ENCODE assay signal across 20 mouse cellular contexts in genomic region chr5:97800017-97800416, GRCm38 (mm10).
DNase-seq lines count a peak whose midpoint lies in the region; ATAC-seq and TF ChIP-seq lines count a peak whose summit lies in the region.
"Had no signal": no experiment of that assay in that cellular context is flagged by ENCODE, and none has a peak within 500 bp of the region (broad histone marks: within the 10 kb centered on the region; RNA-seq: fewer than 3 reads in every experiment).

No protein-coding gene starts in this region.

- H3K9ac ChIP-seq in hindbrain, embryonic 14.5 days: no peak overlapping the region
- H3K9ac ChIP-seq in hindbrain, embryonic 12.5 days: no peak overlapping the region
- no peak overlapping the region for H3K9ac ChIP-seq in forebrain, embryonic 12.5 days
- H3K9ac ChIP-seq in forebrain, embryonic 15.5 days (replicated peaks): no peak overlapping the region
- no peak overlapping the region for H3K9ac ChIP-seq in midbrain, postnatal 0 days (replicated peaks; ENCODE audit: low read length, poor library complexity, severe bottlenecking)
- H3K9ac ChIP-seq in intestine, postnatal 0 days (ENCODE audit: low read depth, low read length): no peak overlapping the region
- H3K9ac ChIP-seq: intestine, embryonic 15.5 days; kidney, embryonic 15.5 days; liver, embryonic 13.5 days; lung, embryonic 15.5 days; midbrain, embryonic 12.5 days had no signal

- H3K36me3 ChIP-seq in hindbrain, embryonic 14.5 days (replicated peaks; ENCODE audit: control insufficient read depth, insufficient read depth): no peaks in the 10 kb centered on the region
- H3K36me3 ChIP-seq in hindbrain, embryonic 12.5 days: no peaks in the 10 kb centered on the region
- H3K36me3 ChIP-seq in forebrain, embryonic 12.5 days (replicated peaks): no peaks in the 10 kb centered on the region
- H3K36me3 ChIP-seq in forebrain, embryonic 15.5 days: no peaks in the 10 kb centered on the region
- H3K36me3 ChIP-seq in midbrain, postnatal 0 days (ENCODE audit: insufficient read depth, low read length): no peaks in the 10 kb centered on the region
- H3K36me3 ChIP-seq in intestine, postnatal 0 days (ENCODE audit: control insufficient read depth, insufficient read depth): no peaks in the 10 kb centered on the region
- H3K36me3 ChIP-seq: intestine, embryonic 15.5 days; kidney, embryonic 15.5 days; liver, embryonic 13.5 days; lung, embryonic 15.5 days; midbrain, embryonic 12.5 days had no signal

- TF ChIP-seq CTCF in midbrain, postnatal 0 days (IDR thresholded peaks at IDR 0.05): no peak
- no peak for TF ChIP-seq CTCF in intestine, postnatal 0 days (IDR thresholded peaks at IDR 0.05; ENCODE audit: low read depth)

- H3K27me3 ChIP-seq in hindbrain, embryonic 14.5 days (ENCODE audit: control insufficient read depth, insufficient read depth, low read length): no peaks in the 10 kb centered on the region
- H3K27me3 ChIP-seq in hindbrain, embryonic 12.5 days: no peaks in the 10 kb centered on the region
- no peaks in the 10 kb centered on the region for H3K27me3 ChIP-seq in forebrain, embryonic 12.5 days
- H3K27me3 ChIP-seq in forebrain, embryonic 15.5 days: no peaks in the 10 kb centered on the region
- no peaks in the 10 kb centered on the region for H3K27me3 ChIP-seq in midbrain, postnatal 0 days (ENCODE audit: insufficient read depth, low read length)
- H3K27me3 ChIP-seq in intestine, postnatal 0 days (replicated peaks; ENCODE audit: control insufficient read depth, insufficient read depth, low read length): no peaks in the 10 kb centered on the region
- H3K27me3 ChIP-seq: intestine, embryonic 15.5 days; kidney, embryonic 15.5 days; liver, embryonic 13.5 days; lung, embryonic 15.5 days; midbrain, embryonic 12.5 days had no signal

- H3K4me1 ChIP-seq in hindbrain, embryonic 14.5 days (replicated peaks; ENCODE audit: control insufficient read depth, insufficient read depth, low read length): no peaks in the 10 kb centered on the region
- H3K4me1 ChIP-seq in hindbrain, embryonic 12.5 days: no peaks in the 10 kb centered on the region
- peaks cover 7% of the 10 kb centered on the region for H3K4me1 ChIP-seq in forebrain, embryonic 12.5 days
- peaks cover 8% of the 10 kb centered on the region for H3K4me1 ChIP-seq in forebrain, embryonic 15.5 days
- no peaks in the 10 kb centered on the region for H3K4me1 ChIP-seq in midbrain, postnatal 0 days (ENCODE audit: insufficient read depth, low read length)
- H3K4me1 ChIP-seq in intestine, postnatal 0 days (replicated peaks; ENCODE audit: control insufficient read depth, insufficient read depth, low read length): no peaks in the 10 kb centered on the region
- H3K4me1 ChIP-seq: intestine, embryonic 15.5 days; kidney, embryonic 15.5 days; liver, embryonic 13.5 days; lung, embryonic 15.5 days had no signal

- WGBS in hindbrain, embryonic 14.5 days: 34% methylated on average over 3 of the region's 3 CpGs
- WGBS in hindbrain, embryonic 12.5 days: 40% methylated on average over 3 of the region's 3 CpGs
- WGBS in forebrain, embryonic 12.5 days: 12% methylated on average over 3 of the region's 3 CpGs
- 5% methylated on average over 3 of the region's 3 CpGs for WGBS in forebrain, embryonic 15.5 days
- 21% methylated on average over 3 of the region's 3 CpGs for WGBS in midbrain, postnatal 0 days
- 34% methylated on average over 3 of the region's 3 CpGs for WGBS in intestine, postnatal 0 days

- 0 out of 2 replicates have a peak overlapping the region, but pooled peaks have one; percentile 20 for H3K27ac ChIP-seq in hindbrain, embryonic 14.5 days
- H3K27ac ChIP-seq in hindbrain, embryonic 12.5 days: no peak overlapping the region
- no peak overlapping the region for H3K27ac ChIP-seq in forebrain, embryonic 12.5 days
- 0 out of 2 replicates have a peak overlapping the region, but pooled peaks have one; percentile 19 for H3K27ac ChIP-seq in forebrain, embryonic 15.5 days (replicated peaks)
- H3K27ac ChIP-seq in midbrain, postnatal 0 days (ENCODE audit: low read depth, low read length): no peak overlapping the region
- H3K27ac ChIP-seq in intestine, postnatal 0 days (ENCODE audit: low read depth, low read length): no peak overlapping the region
- H3K27ac ChIP-seq: intestine, embryonic 15.5 days; kidney, embryonic 15.5 days; liver, embryonic 13.5 days; lung, embryonic 15.5 days; macrophage; midbrain, embryonic 12.5 days had no signal

- ATAC-seq in hindbrain, embryonic 14.5 days (ENCODE audit: low FRiP score): peak; percentile 53; the same call in 1 of the 2 replicates
- no peak for ATAC-seq in hindbrain, embryonic 12.5 days (ENCODE audit: low FRiP score)
- ATAC-seq in forebrain, embryonic 12.5 days (ENCODE audit: low FRiP score): peak; percentile 27; the same call in 1 of the 2 replicates
- ATAC-seq in forebrain, embryonic 15.5 days (replicated peaks): peak; percentile 69; the same call in 1 of the 2 replicates
- no peak for ATAC-seq in midbrain, postnatal 0 days (ENCODE audit: low FRiP score)
- no peak for ATAC-seq in intestine, postnatal 0 days
- ATAC-seq: intestine, embryonic 15.5 days had no signal

- H3K4me3 ChIP-seq in hindbrain, embryonic 14.5 days (replicated peaks; ENCODE audit: low read length): no peak overlapping the region
- H3K4me3 ChIP-seq in hindbrain, embryonic 12.5 days: no peak overlapping the region
- no peak overlapping the region for H3K4me3 ChIP-seq in forebrain, embryonic 12.5 days (replicated peaks)
- H3K4me3 ChIP-seq in forebrain, embryonic 15.5 days: no peak overlapping the region
- H3K4me3 ChIP-seq in midbrain, postnatal 0 days (ENCODE audit: low read depth, low read length): no peak overlapping the region
- H3K4me3 ChIP-seq in intestine, postnatal 0 days (ENCODE audit: low read depth, low read length): no peak overlapping the region
- H3K4me3 ChIP-seq: erythroblast, embryonic 14.5 days; intestine, embryonic 15.5 days; kidney, embryonic 15.5 days; liver, embryonic 13.5 days; lung, embryonic 15.5 days; midbrain, embryonic 12.5 days had no signal

- H3K4me2 ChIP-seq in hindbrain, embryonic 14.5 days (replicated peaks): no peak overlapping the region
- H3K4me2 ChIP-seq in hindbrain, embryonic 12.5 days (replicated peaks): no peak overlapping the region
- no peak overlapping the region for H3K4me2 ChIP-seq in forebrain, embryonic 12.5 days
- H3K4me2 ChIP-seq in forebrain, embryonic 15.5 days (replicated peaks): no peak overlapping the region
- no peak overlapping the region for H3K4me2 ChIP-seq in midbrain, postnatal 0 days (ENCODE audit: low read depth, low read length, poor library complexity, severe bottlenecking)
- no peak overlapping the region for H3K4me2 ChIP-seq in intestine, postnatal 0 days (replicated peaks; ENCODE audit: low read depth)
- H3K4me2 ChIP-seq: intestine, embryonic 15.5 days; kidney, embryonic 15.5 days; liver, embryonic 13.5 days; lung, embryonic 15.5 days; midbrain, embryonic 12.5 days had no signal

- peak; percentile 30 for DNase-seq in hindbrain, embryonic 14.5 days (ENCODE audit: low spot score)
- DNase-seq in midbrain, postnatal 0 days (ENCODE audit: low spot score): peak; percentile 24
- no peak for DNase-seq in urinary bladder, adult 18-20 months (ENCODE audit: low spot score in 2 of 2)
- DNase-seq: adrenal gland, adult 8-10 months; cerebellum, adult 11-12 months; cerebellum, postnatal 25 days; gastrocnemius, postnatal 14 days; kidney, postnatal 4 days; liver, embryonic 13.5 days; right cerebral cortex, adult 18-20 months had no signal

- no peaks in the 10 kb centered on the region for H3K9me3 ChIP-seq in hindbrain, embryonic 14.5 days (ENCODE audit: control insufficient read depth, low read length)
- no peaks in the 10 kb centered on the region for H3K9me3 ChIP-seq in hindbrain, embryonic 12.5 days (replicated peaks)
- no peaks in the 10 kb centered on the region for H3K9me3 ChIP-seq in forebrain, embryonic 12.5 days
- H3K9me3 ChIP-seq in forebrain, embryonic 15.5 days: no peaks in the 10 kb centered on the region
- no peaks in the 10 kb centered on the region for H3K9me3 ChIP-seq in midbrain, postnatal 0 days (ENCODE audit: low read length)
- H3K9me3 ChIP-seq in intestine, postnatal 0 days (ENCODE audit: control insufficient read depth): no peaks in the 10 kb centered on the region
- H3K9me3 ChIP-seq: intestine, embryonic 15.5 days; kidney, embryonic 15.5 days; liver, embryonic 13.5 days; lung, embryonic 15.5 days; midbrain, embryonic 12.5 days had no signal

Comparison
In these comparisons a context has a peak if more than half of its experiments do, and no peak if none do; other contexts are left out.
1. ATAC-seq: peak in hindbrain, embryonic 14.5 days (single experiment), forebrain, embryonic 12.5 days (single experiment) and forebrain, embryonic 15.5 days (single experiment); none in hindbrain, embryonic 12.5 days (single experiment), midbrain, postnatal 0 days (single experiment) and intestine, postnatal 0 days (single experiment).
2. H3K27ac ChIP-seq: peak in hindbrain, embryonic 14.5 days (single experiment) and forebrain, embryonic 15.5 days (single experiment); none in hindbrain, embryonic 12.5 days (single experiment), forebrain, embryonic 12.5 days (single experiment), midbrain, postnatal 0 days (single experiment) and intestine, postnatal 0 days (single experiment).
3. DNase-seq: peak in hindbrain, embryonic 14.5 days (single experiment) and midbrain, postnatal 0 days (single experiment); none in urinary bladder, adult 18-20 months (0 of 2).